In the genomic region with DNA sequence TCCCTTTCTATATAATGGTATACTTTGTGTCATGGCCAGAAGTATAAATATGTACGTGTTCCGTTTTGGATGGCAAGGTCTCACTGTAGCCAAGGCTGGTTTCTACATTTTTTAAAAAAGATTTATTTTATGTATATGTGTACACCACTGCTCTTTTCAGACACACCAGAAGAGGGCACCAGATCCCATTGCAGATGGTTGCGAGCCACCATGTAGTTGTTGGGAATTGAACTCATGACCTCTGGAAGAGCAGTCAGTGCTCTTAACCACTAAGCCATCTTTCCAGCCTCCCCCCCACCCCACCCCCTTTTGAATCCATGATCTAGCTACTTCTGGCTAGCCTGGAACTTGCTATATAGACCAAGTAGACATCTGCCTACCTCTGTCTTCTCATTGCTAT, we compare ENCODE assay signal across 18 mouse cellular contexts. TPM values are rescaled to one million over a fixed set of nuclear protein-coding genes. Genes with fewer than 3 reads are reported as not detected.
DNase-seq lines count a peak whose midpoint lies in the region; ATAC-seq and TF ChIP-seq lines count a peak whose summit lies in the region.
"Had no signal": no experiment of that assay in that cellular context is flagged by ENCODE, and none has a peak within 500 bp of the region (broad histone marks: within the 10 kb centered on the region; RNA-seq: fewer than 3 reads in every experiment).

No protein-coding gene starts in this region.

- no peak overlapping the region for H3K4me2 ChIP-seq in heart, postnatal 0 days (ENCODE audit: low read depth, low read length)
- H3K4me2 ChIP-seq: embryonic facial prominence, embryonic 13.5 days; hindbrain, embryonic 12.5 days had no signal

- peaks cover 13% of the 10 kb centered on the region for H3K4me1 ChIP-seq in heart, postnatal 0 days (ENCODE audit: control insufficient read depth, insufficient read depth)
- 0 out of 2 replicates have a peak, but pooled peaks cover 5% of the 10 kb centered on the region for H3K4me1 ChIP-seq in lung, adult 2 months (ENCODE audit: control insufficient read depth, insufficient read depth, low read length)

- H3K9ac ChIP-seq in heart, postnatal 0 days (replicated peaks; ENCODE audit: low read depth, low read length): no peak overlapping the region
- H3K9ac ChIP-seq: embryonic facial prominence, embryonic 13.5 days; hindbrain, embryonic 12.5 days had no signal

- peak; percentile 15 for TF ChIP-seq CTCF in heart, postnatal 0 days (IDR thresholded peaks at IDR 0.05; ENCODE audit: low read depth)
- TF ChIP-seq CTCF in lung, adult 2 months (IDR thresholded peaks at IDR 0.05; ENCODE audit: insufficient read depth, low read length): 0 out of 2 replicates have a peak, but pooled peaks have one; percentile 2

- TF ChIP-seq EP300 in heart, postnatal 0 days (IDR thresholded peaks at IDR 0.05; ENCODE audit: low read depth): no peak

- intact Hi-C loops in heart, postnatal 25 days (cut with DNase I): loop anchor here (2.0 kb wide), 1 partner anchor 17 kb away; the partner anchor contains the start of gene Nrm

- H3K36me3 ChIP-seq in heart, postnatal 0 days (replicated peaks; ENCODE audit: control insufficient read depth, insufficient read depth, low read length): peaks cover 34% of the 10 kb centered on the region

- no peak overlapping the region for H3K4me3 ChIP-seq in heart, postnatal 0 days (ENCODE audit: low read depth, low read length)
- no peak overlapping the region for H3K4me3 ChIP-seq in lung, adult 2 months (replicated peaks; ENCODE audit: extremely low read depth, low read depth, low read length)
- H3K4me3 ChIP-seq: embryonic facial prominence, embryonic 13.5 days; hindbrain, embryonic 12.5 days had no signal

- DNase-seq in heart, postnatal 0 days (ENCODE audit: low spot score): no peak
- DNase-seq in heart, postnatal 25 days (ENCODE audit: low spot score): no peak
- DNase-seq in lung, adult 2 months: no peak
- no peak for DNase-seq in lung, postnatal 25 days (ENCODE audit: low spot score)
- DNase-seq in 3T3-L1 (ENCODE audit: low read depth, low spot score) (peak; percentile 55), NIH3T3 (ENCODE audit: low read depth) (peak; percentile 42)
- DNase-seq: cerebellum, adult 11-12 months; gastrocnemius, postnatal 25 days; kidney, adult 8-10 months; right cerebral cortex, postnatal 25 days; thymus, postnatal 36 days had no signal

- no peak for TF ChIP-seq POLR2A in lung, adult 2 months (IDR thresholded peaks at IDR 0.05; ENCODE audit: borderline replicate concordance, extremely low read depth, low read depth, low read length)

- no peaks in the 10 kb centered on the region for H3K9me3 ChIP-seq in heart, postnatal 0 days (replicated peaks; ENCODE audit: control insufficient read depth, low read length)
- H3K9me3 ChIP-seq: embryonic facial prominence, embryonic 13.5 days; forebrain, embryonic 13.5 days; heart, embryonic 13.5 days; hindbrain, embryonic 12.5 days; liver, embryonic 15.5 days had no signal

- H3K27me3 ChIP-seq in heart, postnatal 0 days (ENCODE audit: control insufficient read depth, insufficient read depth, low read length): no peaks in the 10 kb centered on the region
- H3K27me3 ChIP-seq: embryonic facial prominence, embryonic 13.5 days; forebrain, embryonic 13.5 days; heart, embryonic 13.5 days; hindbrain, embryonic 12.5 days; liver, embryonic 15.5 days; Patski had no signal

- no peak for ATAC-seq in heart, postnatal 0 days (ENCODE audit: insufficient read depth, low read depth)
- ATAC-seq in erythroblast, adult 5-6 weeks (replicated peaks; ENCODE audit: low FRiP score, poor library complexity, severe bottlenecking): no peak
- ATAC-seq: forebrain, embryonic 13.5 days; Patski had no signal

- 96% methylated on average over 3 of the region's 3 CpGs for WGBS in heart, postnatal 0 days
- WGBS in lung, adult 2 months: 90% methylated on average over 3 of the region's 3 CpGs

- H3K27ac ChIP-seq in heart, postnatal 0 days (ENCODE audit: low read depth): no peak overlapping the region
- H3K27ac ChIP-seq: embryonic facial prominence, embryonic 13.5 days; forebrain, embryonic 13.5 days; heart, embryonic 13.5 days; hindbrain, embryonic 12.5 days; liver, embryonic 15.5 days had no signal

RNA-seq across cellular contexts. Expression of gene Mdc1, which starts 2.2 kb away (rescaled TPM):
- 5.4 and 25.0 TPM in 2 replicates for total RNA-seq in heart, postnatal 0 days (2014; rRNA removed; ENCODE audit: low replicate concordance)
- 2.3 and 3.0 TPM in 2 replicates for polyA plus RNA-seq in heart, postnatal 0 days (2015; fragmentation: Nextera tagmentation; extraction: Ambion mirVana)
- 10 to 100 TPM; 11.8 to 14.6 TPM for total RNA-seq in heart, postnatal 25 days (2021)
- 6.8 and 8.2 TPM in 2 replicates for polyA plus RNA-seq in lung, adult 2 months (2012; rRNA removed)
- total RNA-seq in erythroblast, adult 5-6 weeks (2015; ENCODE audit: low replicate concordance): 20.4 and 30.9 TPM in 2 replicates
- 12.4 and 16.4 TPM in 2 replicates for total RNA-seq in erythroblast, adult 5-6 weeks (2017; ENCODE audit: low replicate concordance)

RNA-seq across cellular contexts. Expression of gene Tubb5, which starts 5.4 kb away (rescaled TPM):
- 1,043 and 1,325 TPM in 2 replicates for total RNA-seq in heart, postnatal 0 days (2014; rRNA removed; ENCODE audit: low replicate concordance)
- polyA plus RNA-seq in heart, postnatal 0 days (2015; fragmentation: Nextera tagmentation; extraction: Ambion mirVana): 259 and 267 TPM in 2 replicates
- 100 to 1,000 TPM; 102 to 103 TPM for total RNA-seq in heart, postnatal 25 days (2021)
- polyA plus RNA-seq in lung, adult 2 months (2012; rRNA removed): 258 and 298 TPM in 2 replicates
- total RNA-seq in erythroblast, adult 5-6 weeks (2015; ENCODE audit: low replicate concordance): 243 and 249 TPM in 2 replicates
- total RNA-seq in erythroblast, adult 5-6 weeks (2017; ENCODE audit: low replicate concordance): 216 and 335 TPM in 2 replicates

RNA-seq across cellular contexts. Expression of gene Nrm, which starts 17.6 kb away (rescaled TPM):
- 16.1 and 36.2 TPM in 2 replicates for total RNA-seq in heart, postnatal 0 days (2014; rRNA removed; ENCODE audit: low replicate concordance)
- polyA plus RNA-seq in heart, postnatal 0 days (2015; fragmentation: Nextera tagmentation; extraction: Ambion mirVana): 18.0 and 21.6 TPM in 2 replicates
- 1 to 10 TPM; 2.3 to 2.8 TPM for total RNA-seq in heart, postnatal 25 days (2021)
- polyA plus RNA-seq in lung, adult 2 months (2012; rRNA removed): 16.5 and 26.2 TPM in 2 replicates
- total RNA-seq in erythroblast, adult 5-6 weeks (2015; ENCODE audit: low replicate concordance): 12.9 and 15.0 TPM in 2 replicates
- 3.2 and 20.0 TPM in 2 replicates for total RNA-seq in erythroblast, adult 5-6 weeks (2017; ENCODE audit: low replicate concordance)

RNA-seq across cellular contexts. Expression of gene Flot1, which starts 20.5 kb away (rescaled TPM):
- total RNA-seq in heart, postnatal 0 days (2014; rRNA removed; ENCODE audit: low replicate concordance): 161 and 163 TPM in 2 replicates
- 122 and 132 TPM in 2 replicates for polyA plus RNA-seq in heart, postnatal 0 days (2015; fragmentation: Nextera tagmentation; extraction: Ambion mirVana)
- 100 to 1,000 TPM; 125 to 141 TPM for total RNA-seq in heart, postnatal 25 days (2021)
- polyA plus RNA-seq in lung, adult 2 months (2012; rRNA removed): 81.9 and 89.7 TPM in 2 replicates
- total RNA-seq in erythroblast, adult 5-6 weeks (2015; ENCODE audit: low replicate concordance): 20.9 and 37.8 TPM in 2 replicates
- total RNA-seq in erythroblast, adult 5-6 weeks (2017; ENCODE audit: low replicate concordance): 26.1 and 57.7 TPM in 2 replicates

RNA-seq across cellular contexts. Expression of gene Ppp1r18, which starts 21.9 kb away (rescaled TPM):
- total RNA-seq in heart, postnatal 0 days (2014; rRNA removed; ENCODE audit: low replicate concordance): 30.0 and 35.0 TPM in 2 replicates
- polyA plus RNA-seq in heart, postnatal 0 days (2015; fragmentation: Nextera tagmentation; extraction: Ambion mirVana): 10.0 and 11.6 TPM in 2 replicates
- total RNA-seq in heart, postnatal 25 days (2021): 10 to 100 TPM; 11.9 to 16.6 TPM
- polyA plus RNA-seq in lung, adult 2 months (2012; rRNA removed): 53.9 and 61.5 TPM in 2 replicates
- 22.5 and 37.0 TPM in 2 replicates for total RNA-seq in erythroblast, adult 5-6 weeks (2015; ENCODE audit: low replicate concordance)
- 10.3 and 13.4 TPM in 2 replicates for total RNA-seq in erythroblast, adult 5-6 weeks (2017; ENCODE audit: low replicate concordance)

Comparison
In these comparisons a context has a peak if more than half of its experiments do, and no peak if none do; other contexts are left out.
1. DNase-seq: peak in 3T3-L1 (single experiment) and NIH3T3 (single experiment); none in heart, postnatal 0 days (single experiment), heart, postnatal 25 days (single experiment), lung, adult 2 months (single experiment) and lung, postnatal 25 days (single experiment).